Mouse (Mus musculus): Measurements from ENCODE around the gene Rbm48. TPM values are rescaled to one million over a fixed set of nuclear protein-coding genes. Genes with fewer than 3 reads are reported as not detected.
A peak's percentile ranks its signal among the peaks of the same experiment; 100 is the strongest.

The Rbm48 gene
- polyA plus RNA-seq, 1 experiment from 2014 or later = 7.6 TPM

DNA sequence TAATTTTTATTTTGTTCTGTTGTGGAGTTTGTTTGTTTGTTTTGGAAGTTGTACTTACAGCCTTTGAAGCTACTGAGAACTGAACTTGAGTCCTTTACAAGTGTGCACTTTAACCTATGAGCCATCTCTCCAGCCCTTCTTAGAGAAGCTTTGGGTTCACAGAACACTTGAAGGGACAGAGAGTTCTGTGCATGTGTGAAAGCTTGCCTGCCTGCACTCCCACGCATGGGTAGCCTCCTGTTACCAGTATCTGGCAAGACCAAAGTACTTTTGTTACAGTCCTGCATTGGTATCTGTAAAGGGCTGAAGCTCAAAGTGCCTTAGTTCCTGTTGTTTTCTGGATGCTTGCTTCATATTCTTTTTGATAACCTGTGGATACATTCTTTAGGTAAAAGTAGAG lies 50.2 kb downstream of the Rbm48 start:
- WGBS = 72% methylated on average over 1 of the region's 1 CpGs
- H3K27ac ChIP-seq = no peak overlapping the region
- H3K9ac ChIP-seq = no peak overlapping the region
- H3K9me3 ChIP-seq (replicated peaks) = no peaks in the 10 kb centered on the region
- H3K4me2 ChIP-seq = no peak overlapping the region
- H3K4me3 ChIP-seq = no peak overlapping the region
- H3K27me3 ChIP-seq = no peaks in the 10 kb centered on the region
- ATAC-seq (replicated peaks; ENCODE audit: insufficient number of reproducible peaks, insufficient read depth, low FRiP score, low read depth) = no peak
- H3K36me3 ChIP-seq = no peaks in the 10 kb centered on the region
- H3K4me1 ChIP-seq (replicated peaks) = peaks cover 12% of the 10 kb centered on the region

DNA sequence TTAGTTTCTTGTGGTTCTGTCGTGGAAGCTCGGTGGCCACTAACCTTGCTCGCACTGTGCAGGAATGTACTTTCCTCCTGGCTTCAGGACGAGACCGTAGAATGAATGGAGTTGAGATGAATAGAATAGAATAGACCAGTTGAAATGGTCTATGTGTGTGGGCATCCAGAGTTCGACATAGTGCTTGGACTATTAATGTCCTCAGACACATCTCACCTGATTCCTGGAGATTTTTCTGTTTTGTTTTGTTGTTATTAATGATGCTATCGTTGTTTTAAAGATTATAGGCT lies 52.0 kb downstream of the Rbm48 start:
- no peaks in the 10 kb centered on the region for H3K27me3 ChIP-seq
- no peaks in the 10 kb centered on the region for H3K36me3 ChIP-seq
- H3K4me3 ChIP-seq = peak overlapping the region; percentile 97
- no peaks in the 10 kb centered on the region for H3K9me3 ChIP-seq (replicated peaks)
- 8% methylated on average over 7 of the region's 7 CpGs for WGBS
- H3K4me1 ChIP-seq (replicated peaks) = peaks cover 12% of the 10 kb centered on the region
- H3K9ac ChIP-seq = peak overlapping the region; percentile 95
- no peak for ATAC-seq (replicated peaks; ENCODE audit: insufficient number of reproducible peaks, insufficient read depth, low FRiP score, low read depth)
- H3K27ac ChIP-seq = peak overlapping the region; percentile 88; the same call in 1 of the 2 replicates
- peak overlapping the region; percentile 74 for H3K4me2 ChIP-seq

DNA sequence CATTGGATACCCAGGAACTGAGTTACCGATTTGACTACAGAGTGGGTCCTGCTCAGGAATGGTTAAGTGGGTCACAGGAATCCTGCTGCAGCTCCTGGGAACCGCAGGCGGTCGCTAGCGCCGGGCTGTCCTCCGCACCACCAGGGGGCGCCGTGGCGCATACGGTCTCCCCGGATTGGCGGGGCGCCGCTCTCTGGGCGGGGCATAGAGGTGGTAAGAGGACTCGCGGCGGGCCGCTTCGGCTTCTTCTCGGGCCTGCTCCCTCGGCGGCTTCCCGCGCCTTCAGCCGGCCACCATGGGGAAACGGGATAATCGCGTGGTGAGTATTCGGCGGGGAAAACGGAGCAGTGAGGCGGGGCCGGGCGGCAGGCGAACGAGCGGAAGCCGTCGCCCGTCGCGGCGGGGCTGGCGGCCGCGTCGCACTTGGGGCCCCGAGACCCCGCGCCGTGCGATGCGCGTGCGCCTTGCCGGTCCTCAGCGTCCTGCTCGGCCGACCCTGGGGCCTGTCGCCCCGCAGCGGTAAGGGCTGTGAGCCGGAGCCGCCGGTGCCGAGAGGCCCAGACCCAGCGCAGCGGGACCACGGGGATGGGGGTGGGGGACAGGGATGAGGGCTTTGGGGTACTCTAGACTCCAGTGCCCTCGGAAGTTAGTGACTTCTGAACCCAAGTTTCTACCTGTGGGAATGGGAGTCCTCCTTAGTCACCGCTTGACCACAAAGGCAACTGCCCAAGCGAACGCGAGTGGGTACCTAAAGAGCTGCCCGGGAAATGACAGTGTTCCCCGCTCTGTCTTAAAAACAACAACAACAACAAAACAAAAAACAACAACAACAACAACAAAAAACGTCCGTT lies 52.5 kb downstream of the Rbm48 start, which contains the start of gene Fam133b:
Fam133b (plus strand) TSS at position 205 of the 851 bp plus-strand sequence.
- H3K4me2 ChIP-seq = peak within 1 kb of the TSS; percentile 74
- no peaks in the 10 kb centered on the region for H3K27me3 ChIP-seq
- no peaks in the 10 kb centered on the region for H3K9me3 ChIP-seq (replicated peaks)
- peak within 1 kb of the TSS; percentile 97 for H3K4me3 ChIP-seq
- peaks cover 12% of the 10 kb centered on the region for H3K4me1 ChIP-seq (replicated peaks)
- H3K27ac ChIP-seq = peak within 1 kb of the TSS; percentile 88
- peak; percentile 95 for ATAC-seq (replicated peaks; ENCODE audit: insufficient number of reproducible peaks, insufficient read depth, low FRiP score, low read depth)
- WGBS = under 1% methylated on average over 80 of the region's 80 CpGs
- H3K36me3 ChIP-seq = no peaks in the 10 kb centered on the region
- peak within 1 kb of the TSS; percentile 95 for H3K9ac ChIP-seq

DNA sequence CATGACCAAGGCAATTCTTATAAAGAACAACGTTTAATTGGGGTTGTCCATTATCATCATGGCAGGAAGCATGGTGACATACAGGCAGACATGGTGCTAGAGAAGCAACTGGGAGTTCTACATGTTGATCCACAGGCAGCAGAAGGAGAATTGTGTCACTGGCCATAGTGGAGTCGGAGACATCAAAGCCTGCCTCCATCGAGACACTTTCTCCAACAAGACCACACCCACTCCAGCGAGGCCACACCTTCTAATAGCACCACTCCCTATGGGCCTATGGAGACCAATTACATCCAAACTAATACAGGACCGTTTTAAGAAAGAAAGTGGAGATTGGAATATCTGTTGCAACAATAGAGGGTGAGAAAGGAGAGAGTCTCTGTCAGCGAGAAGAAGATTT lies 54.5 kb downstream of the Rbm48 start:
- H3K27me3 ChIP-seq = no peaks in the 10 kb centered on the region
- 72% methylated on average over 6 of the region's 6 CpGs for WGBS
- no peak overlapping the region for H3K4me3 ChIP-seq
- ATAC-seq (replicated peaks; ENCODE audit: insufficient number of reproducible peaks, insufficient read depth, low FRiP score, low read depth) = no peak
- H3K4me1 ChIP-seq (replicated peaks) = peaks cover 12% of the 10 kb centered on the region
- no peaks in the 10 kb centered on the region for H3K9me3 ChIP-seq (replicated peaks)
- H3K4me2 ChIP-seq = no peak overlapping the region
- H3K36me3 ChIP-seq = no peaks in the 10 kb centered on the region
- no peak overlapping the region for H3K9ac ChIP-seq
- H3K27ac ChIP-seq = no peak overlapping the region

DNA sequence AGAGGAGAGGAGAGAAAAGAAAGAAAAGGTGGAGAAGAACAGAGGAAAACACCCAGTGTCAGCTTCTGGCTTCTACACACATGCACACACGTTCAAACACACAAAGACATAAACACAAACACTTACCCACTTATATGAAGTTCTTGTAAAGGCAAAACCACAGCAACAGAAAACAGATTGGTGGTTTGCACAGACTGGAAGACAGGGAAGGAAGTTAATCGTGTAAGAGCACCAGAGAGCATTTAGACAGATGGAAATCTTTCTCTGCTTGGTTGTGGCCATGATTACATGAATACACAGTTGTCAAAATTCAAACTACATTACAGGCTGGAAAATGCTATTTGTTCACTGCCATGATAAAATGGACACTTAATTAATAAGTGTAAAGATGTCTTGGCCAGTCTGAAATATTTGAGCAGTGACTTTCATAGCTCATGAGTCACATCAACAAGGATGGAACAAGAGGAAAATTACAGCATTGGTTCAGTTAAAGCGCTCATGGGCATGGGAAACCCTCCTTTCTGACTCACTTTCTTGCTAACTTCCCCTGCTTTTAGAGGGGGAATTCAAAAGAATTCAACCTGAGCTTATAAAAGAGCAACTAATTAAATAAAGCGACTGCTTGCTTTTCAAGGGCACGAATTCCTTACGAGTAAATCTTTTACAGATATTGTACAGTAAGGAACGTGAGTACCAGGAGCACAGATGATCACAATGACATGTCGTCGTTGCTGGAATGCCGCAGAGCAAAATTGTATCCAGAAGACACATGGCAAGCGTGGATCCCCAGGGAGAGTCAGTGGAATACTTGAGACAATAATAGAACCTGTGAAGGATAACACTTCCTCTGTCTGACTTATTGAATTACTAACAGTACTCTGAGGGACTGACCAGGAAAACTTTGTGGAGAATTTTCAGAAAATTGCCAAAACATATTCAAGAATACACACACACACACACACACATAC lies 57.6 kb downstream of the Rbm48 start:
- H3K36me3 ChIP-seq = no peaks in the 10 kb centered on the region
- ATAC-seq (replicated peaks; ENCODE audit: insufficient number of reproducible peaks, insufficient read depth, low FRiP score, low read depth) = no peak
- H3K4me1 ChIP-seq (replicated peaks) = peaks cover 3% of the 10 kb centered on the region
- WGBS = 53% methylated on average over 11 of the region's 11 CpGs
- H3K27me3 ChIP-seq = no peaks in the 10 kb centered on the region
- H3K9ac ChIP-seq = no peak overlapping the region
- no peaks in the 10 kb centered on the region for H3K9me3 ChIP-seq (replicated peaks)
- no peak overlapping the region for H3K4me3 ChIP-seq
- H3K27ac ChIP-seq = no peak overlapping the region
- no peak overlapping the region for H3K4me2 ChIP-seq

DNA sequence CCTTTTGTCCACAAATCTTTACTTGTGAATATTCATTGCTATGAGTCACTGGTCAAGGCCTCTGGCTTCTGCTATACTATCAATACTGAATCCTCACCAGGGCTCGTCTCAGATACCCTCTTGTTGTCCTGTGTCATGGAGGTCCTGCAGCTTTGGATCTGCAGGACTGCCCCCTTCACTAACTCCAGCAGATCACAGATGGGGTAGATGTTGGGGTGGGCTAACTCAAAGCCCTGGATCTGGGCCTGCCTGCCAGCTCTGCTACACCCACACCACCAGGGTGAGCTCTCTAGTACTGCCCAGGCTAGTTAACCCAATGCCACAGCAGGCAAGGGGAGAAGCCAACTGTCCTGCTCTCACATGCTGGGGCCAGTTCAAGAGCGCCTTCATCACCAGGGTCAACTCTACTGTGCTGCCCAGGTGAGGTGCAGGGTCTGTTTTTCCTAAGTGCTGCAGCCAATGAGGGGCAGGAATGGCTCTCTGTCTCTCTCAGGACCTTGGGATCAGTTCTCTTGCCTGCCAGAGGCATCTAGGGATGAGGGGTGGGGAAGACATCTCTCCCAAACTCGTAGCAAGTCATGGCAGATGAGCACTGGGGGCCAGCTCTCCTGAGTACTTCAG lies 59.7 kb downstream of the Rbm48 start:
- Histone ChIP-seq H3K27ac (no peak overlapping the region), H3K4me2 (no peak overlapping the region), H3K36me3 (no peaks in the 10 kb centered on the region), H3K4me3 (no peak overlapping the region), H3K9ac (no peak overlapping the region), H3K4me1 (replicated peaks) (no peaks in the 10 kb centered on the region), H3K27me3 (no peaks in the 10 kb centered on the region), H3K9me3 (replicated peaks) (no peaks in the 10 kb centered on the region)
- WGBS = 61% methylated on average over 3 of the region's 3 CpGs
- ATAC-seq (replicated peaks; ENCODE audit: insufficient number of reproducible peaks, insufficient read depth, low FRiP score, low read depth) = 0 out of 2 replicates have a peak, but pooled peaks have one; percentile 10

Other genes starting within 250 kb of the Rbm48 start
- 15.0 and 16.8 TPM in 2 replicates for gene Fam133b, start 52.8 kb downstream of the Rbm48 start, polyA plus RNA-seq (2015; fragmentation: Nextera tagmentation; extraction: Ambion mirVana)
- 1.6 and 2.4 TPM in 2 replicates for gene 1700109H08Rik, start 25.0 kb downstream of the Rbm48 start, polyA plus RNA-seq (2015; fragmentation: Nextera tagmentation; extraction: Ambion mirVana)
- 10.1 and 11.3 TPM in 2 replicates for gene Pex1, start 519 bp downstream of the Rbm48 start, polyA plus RNA-seq (2015; fragmentation: Nextera tagmentation; extraction: Ambion mirVana)
- not detected in 2 replicates for gene Tmbim7, start 54.6 kb upstream of the Rbm48 start, polyA plus RNA-seq (2015; fragmentation: Nextera tagmentation; extraction: Ambion mirVana)
- gene Gatad1, start 60.6 kb upstream of the Rbm48 start, polyA plus RNA-seq (2015; fragmentation: Nextera tagmentation; extraction: Ambion mirVana) = 50.9 and 57.6 TPM in 2 replicates
- 5.0 and 6.8 TPM in 2 replicates for gene Ankib1, start 206.3 kb upstream of the Rbm48 start, polyA plus RNA-seq (2015; fragmentation: Nextera tagmentation; extraction: Ambion mirVana)
- 34.9 and 35.8 TPM in 2 replicates for gene Krit1, start 206.6 kb upstream of the Rbm48 start, polyA plus RNA-seq (2015; fragmentation: Nextera tagmentation; extraction: Ambion mirVana)
- 0.14 and 0.21 TPM in 2 replicates for gene Lrrd1, start 248.6 kb upstream of the Rbm48 start, polyA plus RNA-seq (2015; fragmentation: Nextera tagmentation; extraction: Ambion mirVana)

All from heart, embryonic 15.5 days (tissue).